Mouse (Mus musculus): Measurements from ENCODE around the gene Orm2.

GRCm38 (mm10) chr4:63408247-63408646, 46.0 kb downstream of the Orm2 start:
- TF ChIP-seq CTCF (IDR thresholded peaks at IDR 0.05; ENCODE audit: extremely low read depth, insufficient read depth, insufficient read length, insufficient replicate concordance) (no peak), POLR2A (IDR thresholded peaks at IDR 0.05; ENCODE audit: low read depth, low read length) (no peak)
